Mouse (Mus musculus): Measurements from ENCODE around the gene H2-M5. TPM values are rescaled to one million over a fixed set of nuclear protein-coding genes. Genes with fewer than 3 reads are reported as not detected.
A peak's percentile ranks its signal among the peaks of the same experiment; 100 is the strongest.

The H2-M5 gene
- polyA plus RNA-seq, 1 experiment = not detected

- H3K4me3 ChIP-seq (replicated peaks) = peak within 1 kb of the TSS; percentile 76
- H3K9me3 ChIP-seq (ENCODE audit: control insufficient read depth, low read length) = no peaks in the 10 kb centered on the region
- TF ChIP-seq GATA1 (IDR thresholded peaks at IDR 0.05; ENCODE audit: low read length) = no peak
- no peak for TF ChIP-seq TAL1 (IDR thresholded peaks at IDR 0.05; ENCODE audit: low read length)
- H3K27me3 ChIP-seq (ENCODE audit: control insufficient read depth) = no peaks in the 10 kb centered on the region
- peaks cover 14% of the 10 kb centered on the region for H3K36me3 ChIP-seq (ENCODE audit: control insufficient read depth)
- peaks cover 24% of the 10 kb centered on the region for H3K4me1 ChIP-seq (ENCODE audit: control insufficient read depth)
Measured at GRCm38 (mm10) chr17:36957999-36958743, 31.2 kb downstream of the H2-M5 start, which contains the start of the genes Znrd1 and Znrd1as. Znrd1 (minus strand) TSS chr17:36958559. Znrd1as (plus strand) TSS chr17:36958592.

GRCm38 (mm10) chr17:36953062-36953461, 36.3 kb downstream of the H2-M5 start:
- no peaks in the 10 kb centered on the region for H3K9me3 ChIP-seq (ENCODE audit: control insufficient read depth, low read length)
- H3K27me3 ChIP-seq (ENCODE audit: control insufficient read depth) = peaks cover 4% of the 10 kb centered on the region
- H3K4me3 ChIP-seq (replicated peaks) = no peak overlapping the region
- H3K4me1 ChIP-seq (ENCODE audit: control insufficient read depth) = peaks cover 31% of the 10 kb centered on the region
- TF ChIP-seq GATA1 (IDR thresholded peaks at IDR 0.05; ENCODE audit: low read length) (no peak), TAL1 (IDR thresholded peaks at IDR 0.05; ENCODE audit: low read length) (no peak)
- H3K36me3 ChIP-seq (ENCODE audit: control insufficient read depth) = peaks cover 31% of the 10 kb centered on the region

GRCm38 (mm10) chr17:36952631-36953030, 36.7 kb downstream of the H2-M5 start:
- Histone ChIP-seq H3K4me1 (ENCODE audit: control insufficient read depth) (peaks cover 26% of the 10 kb centered on the region), H3K36me3 (ENCODE audit: control insufficient read depth) (peaks cover 31% of the 10 kb centered on the region), H3K9me3 (ENCODE audit: control insufficient read depth, low read length) (no peaks in the 10 kb centered on the region), H3K4me3 (replicated peaks) (no peak overlapping the region), H3K27me3 (ENCODE audit: control insufficient read depth) (peaks cover 8% of the 10 kb centered on the region)
- TF ChIP-seq TAL1 (IDR thresholded peaks at IDR 0.05; ENCODE audit: low read length) (no peak), GATA1 (IDR thresholded peaks at IDR 0.05; ENCODE audit: low read length) (no peak)

- H3K4me1 ChIP-seq (ENCODE audit: control insufficient read depth) = peaks cover 23% of the 10 kb centered on the region
- peak within 1 kb of the TSS; percentile 71 for H3K4me3 ChIP-seq (replicated peaks)
- H3K36me3 ChIP-seq (ENCODE audit: control insufficient read depth) = peaks cover 27% of the 10 kb centered on the region
- TF ChIP-seq GATA1 (IDR thresholded peaks at IDR 0.05; ENCODE audit: low read length) (no peak), TAL1 (IDR thresholded peaks at IDR 0.05; ENCODE audit: low read length) (no peak)
- H3K27me3 ChIP-seq (ENCODE audit: control insufficient read depth) = peaks cover 22% of the 10 kb centered on the region
- H3K9me3 ChIP-seq (ENCODE audit: control insufficient read depth, low read length) = no peaks in the 10 kb centered on the region
Measured at GRCm38 (mm10) chr17:36950981-36951947, 38.1 kb downstream of the H2-M5 start, which contains the start of gene Ppp1r11. Ppp1r11 (minus strand) TSS chr17:36951741.

GRCm38 (mm10) chr17:36949265-36949664, 40.1 kb downstream of the H2-M5 start:
- H3K36me3 ChIP-seq (ENCODE audit: control insufficient read depth) = peaks cover 19% of the 10 kb centered on the region
- H3K9me3 ChIP-seq (ENCODE audit: control insufficient read depth, low read length) = no peaks in the 10 kb centered on the region
- peaks cover 42% of the 10 kb centered on the region for H3K27me3 ChIP-seq (ENCODE audit: control insufficient read depth)
- peaks cover 23% of the 10 kb centered on the region for H3K4me1 ChIP-seq (ENCODE audit: control insufficient read depth)
- no peak overlapping the region for H3K4me3 ChIP-seq (replicated peaks)
- no peak for TF ChIP-seq TAL1 (IDR thresholded peaks at IDR 0.05; ENCODE audit: low read length)
- no peak for TF ChIP-seq GATA1 (IDR thresholded peaks at IDR 0.05; ENCODE audit: low read length)

GRCm38 (mm10) chr17:36948286-36948685, 41.1 kb downstream of the H2-M5 start:
- peaks cover 51% of the 10 kb centered on the region for H3K27me3 ChIP-seq (ENCODE audit: control insufficient read depth)
- no peak for TF ChIP-seq TAL1 (IDR thresholded peaks at IDR 0.05; ENCODE audit: low read length)
- no peak for TF ChIP-seq GATA1 (IDR thresholded peaks at IDR 0.05; ENCODE audit: low read length)
- no peak overlapping the region for H3K4me3 ChIP-seq (replicated peaks)
- H3K9me3 ChIP-seq (ENCODE audit: control insufficient read depth, low read length) = no peaks in the 10 kb centered on the region
- peaks cover 18% of the 10 kb centered on the region for H3K36me3 ChIP-seq (ENCODE audit: control insufficient read depth)
- H3K4me1 ChIP-seq (ENCODE audit: control insufficient read depth) = peaks cover 23% of the 10 kb centered on the region

- H3K9me3 ChIP-seq (ENCODE audit: control insufficient read depth, low read length) = no peaks in the 10 kb centered on the region
- TF ChIP-seq TAL1 (IDR thresholded peaks at IDR 0.05; ENCODE audit: low read length) = no peak
- no peak for TF ChIP-seq GATA1 (IDR thresholded peaks at IDR 0.05; ENCODE audit: low read length)
- peaks cover 17% of the 10 kb centered on the region for H3K36me3 ChIP-seq (ENCODE audit: control insufficient read depth)
- H3K4me1 ChIP-seq (ENCODE audit: control insufficient read depth) = peaks cover 20% of the 10 kb centered on the region
- H3K4me3 ChIP-seq (replicated peaks) = peak overlapping the region; percentile 1
- H3K27me3 ChIP-seq (ENCODE audit: control insufficient read depth) = peaks cover 62% of the 10 kb centered on the region
Measured at GRCm38 (mm10) chr17:36947051-36947819, 42.1 kb downstream of the H2-M5 start.

GRCm38 (mm10) chr17:36944121-36944775, 45.1 kb downstream of the H2-M5 start:
- Histone ChIP-seq H3K27me3 (ENCODE audit: control insufficient read depth) (peaks cover 84% of the 10 kb centered on the region), H3K36me3 (ENCODE audit: control insufficient read depth) (peaks cover 10% of the 10 kb centered on the region), H3K9me3 (ENCODE audit: control insufficient read depth, low read length) (no peaks in the 10 kb centered on the region), H3K4me1 (ENCODE audit: control insufficient read depth) (no peaks in the 10 kb centered on the region; the same call in 1 of the 2 replicates), H3K4me3 (replicated peaks) (no peak overlapping the region)
- TF ChIP-seq GATA1 (IDR thresholded peaks at IDR 0.05; ENCODE audit: low read length) (no peak), TAL1 (IDR thresholded peaks at IDR 0.05; ENCODE audit: low read length) (no peak)
